Mouse (Mus musculus) lung, embryonic 16.5 days (tissue): ENCODE results near the gene Chd1l. TPM values are rescaled to one million over a fixed set of nuclear protein-coding genes. Genes with fewer than 3 reads are reported as not detected.

Experiments used
- ATAC-seq: fragments of 200-750 bp; cut with Nextera tagmentation; 2 replicates; pipeline ENCODE4 v1.8.0; 2017; ENCODE audit warnings: low read depth, mild to moderate bottlenecking, moderate library complexity
- H3K27ac ChIP-seq: fragments of 300-500 bp; sonication (generic); 2 replicates; pipeline ENCODE4 v1.5.1; 2014; ENCODE audit warnings: mild to moderate bottlenecking, control low read depth, low read length
- H3K27me3 ChIP-seq: fragments of 300-500 bp; sonication (generic); 2 replicates; pipeline ENCODE4 v1.6.1; 2014; ENCODE audit warnings: low read depth, low read length, mixed read lengths; ENCODE audit not compliant: control insufficient read depth, insufficient read depth
- H3K36me3 ChIP-seq: fragments of 300-500 bp; sonication (generic); 2 replicates; pipeline ENCODE4 v1.6.1; 2014; ENCODE audit warnings: low read length; ENCODE audit not compliant: control insufficient read depth, insufficient read depth
- H3K4me1 ChIP-seq: fragments of 300-500 bp; sonication (generic); replicated peaks from 2 replicates; pipeline ENCODE4 v1.6.1; 2014; ENCODE audit warnings: low read length, mixed read lengths; ENCODE audit not compliant: control insufficient read depth, insufficient read depth
- H3K4me2 ChIP-seq: fragments of 300-500 bp; sonication (generic); 2 replicates; pipeline ENCODE4 v1.6.1; 2014; ENCODE audit warnings: low read depth, low read length, control low read depth
- H3K4me3 ChIP-seq: fragments of 300-500 bp; sonication (generic); 2 replicates; pipeline ENCODE4 v1.5.1; 2014; ENCODE audit warnings: mild to moderate bottlenecking, low read length, control low read depth
- H3K9ac ChIP-seq: fragments of 300-500 bp; sonication (generic); 2 replicates; pipeline ENCODE4 v1.6.1; 2014; ENCODE audit warnings: low read length, control low read depth
- H3K9me3 ChIP-seq: fragments of 300-500 bp; sonication (generic); 2 replicates; pipeline ENCODE4 v1.6.1; 2016; ENCODE audit warnings: low read length; ENCODE audit not compliant: control insufficient read depth
- WGBS: fragments of 180-500 bp; shearing (Covaris S2); extraction: QIAGEN DNeasy Blood & Tissue Kit; methylation state at CpG from one replicate; pipeline ENCODE4 v1.1.7; 2014; 5-methylcytosine and 5-hydroxymethylcytosine counted together
- polyA plus RNA-seq: library from polyadenylated mRNA; unstranded; fragments of >200 nt; fragmentation: Nextera tagmentation; extraction: Ambion mirVana; gene quantifications from 2 replicates; pipeline ENCODE4 v1.2.1, GENCODE M21; 2015

Gene Chd1l
- polyA plus RNA-seq, 1 experiment from 2014 or later, result 16.5 TPM

DNA sequence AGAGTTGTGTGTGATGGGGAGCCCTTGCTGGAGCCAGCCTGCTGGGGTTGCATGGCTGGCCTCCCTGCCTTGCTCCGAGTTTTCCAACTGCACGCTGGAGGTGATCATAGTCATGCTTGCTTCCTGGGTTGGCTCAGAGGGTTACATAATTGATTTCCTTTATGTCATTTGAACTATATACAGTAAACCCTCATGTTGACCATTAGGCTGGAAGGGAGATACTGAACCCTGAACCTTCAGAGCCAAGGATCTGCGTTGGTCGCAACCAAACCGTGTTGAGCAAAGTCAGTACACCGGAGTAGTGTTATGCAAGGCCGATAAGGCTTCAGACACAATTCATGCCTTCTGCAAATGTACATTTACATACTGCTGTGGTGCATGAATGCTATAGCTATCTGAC, 17.9 kb upstream of the Chd1l start:
- no peak for ATAC-seq
- Histone ChIP-seq H3K36me3 (no peaks in the 10 kb centered on the region), H3K9me3 (no peaks in the 10 kb centered on the region), H3K4me2 (peak overlapping the region; percentile 76), H3K27me3 (no peaks in the 10 kb centered on the region), H3K9ac (no peak overlapping the region), H3K27ac (no peak overlapping the region), H3K4me3 (no peak overlapping the region), H3K4me1 (peaks cover 3% of the 10 kb centered on the region; the same call in 1 of the 2 replicates)
- 66% methylated on average over 7 of the region's 7 CpGs for WGBS

GRCm38 (mm10) chr3:97624611-97625010, 14.6 kb upstream of the Chd1l start:
- ATAC-seq, result no peak
- WGBS, result 31% methylated on average over 2 of the region's 2 CpGs
- peaks cover 3% of the 10 kb centered on the region; the same call in 1 of the 2 replicates for H3K4me1 ChIP-seq
- H3K4me2 ChIP-seq, result no peak overlapping the region
- H3K36me3 ChIP-seq, result no peaks in the 10 kb centered on the region
- no peak overlapping the region for H3K9ac ChIP-seq
- H3K27ac ChIP-seq, result no peak overlapping the region
- H3K9me3 ChIP-seq, result no peaks in the 10 kb centered on the region
- H3K27me3 ChIP-seq, result no peaks in the 10 kb centered on the region
- H3K4me3 ChIP-seq, result no peak overlapping the region

GRCm38 (mm10) chr3:97620657-97621056, 10.7 kb upstream of the Chd1l start:
- Histone ChIP-seq H3K9me3 (no peaks in the 10 kb centered on the region), H3K9ac (no peak overlapping the region), H3K27ac (no peak overlapping the region), H3K27me3 (no peaks in the 10 kb centered on the region), H3K4me2 (no peak overlapping the region), H3K36me3 (no peaks in the 10 kb centered on the region), H3K4me3 (no peak overlapping the region), H3K4me1 (no peaks in the 10 kb centered on the region)
- no peak for ATAC-seq
- 89% methylated on average over 4 of the region's 4 CpGs for WGBS

DNA sequence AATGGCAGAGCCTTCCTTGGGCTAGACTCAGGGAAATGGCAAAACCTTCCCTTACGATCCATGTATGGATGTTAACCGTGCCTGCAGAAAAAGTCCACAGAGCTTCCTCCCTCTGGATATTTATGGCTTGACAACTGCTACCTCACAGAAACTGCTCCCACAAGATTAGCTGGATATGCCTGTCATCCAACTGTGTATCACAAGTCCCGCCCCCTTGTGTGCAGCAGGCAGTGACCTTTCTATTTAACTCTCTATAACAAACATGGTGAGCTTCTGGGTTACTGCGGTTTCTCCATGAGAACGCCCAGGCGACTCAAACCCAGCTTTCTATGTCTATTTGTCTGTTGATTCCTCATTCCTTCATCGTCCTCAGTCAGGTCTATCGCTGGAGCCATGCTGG, 7.9 kb upstream of the Chd1l start:
- no peaks in the 10 kb centered on the region for H3K27me3 ChIP-seq
- WGBS, result 64% methylated on average over 8 of the region's 8 CpGs
- no peak overlapping the region for H3K27ac ChIP-seq
- no peak overlapping the region for H3K4me3 ChIP-seq
- no peak overlapping the region for H3K4me2 ChIP-seq
- no peaks in the 10 kb centered on the region for H3K9me3 ChIP-seq
- no peak overlapping the region for H3K9ac ChIP-seq
- no peaks in the 10 kb centered on the region for H3K4me1 ChIP-seq
- no peak for ATAC-seq
- H3K36me3 ChIP-seq, result no peaks in the 10 kb centered on the region

- WGBS, result 83% methylated on average over 18 of the region's 19 CpGs
- Histone ChIP-seq H3K27me3 (no peaks in the 10 kb centered on the region), H3K9ac (no peak overlapping the region), H3K4me1 (no peaks in the 10 kb centered on the region), H3K36me3 (no peaks in the 10 kb centered on the region), H3K4me3 (no peak overlapping the region), H3K4me2 (no peak overlapping the region), H3K27ac (no peak overlapping the region), H3K9me3 (no peaks in the 10 kb centered on the region)
- no peak for ATAC-seq
Observed at GRCm38 (mm10) chr3:97617091-97617825, 7.3 kb upstream of the Chd1l start.

- H3K4me3 ChIP-seq, result no peak overlapping the region
- no peak for ATAC-seq
- H3K4me1 ChIP-seq, result no peaks in the 10 kb centered on the region
- no peak overlapping the region for H3K9ac ChIP-seq
- no peaks in the 10 kb centered on the region for H3K9me3 ChIP-seq
- no peaks in the 10 kb centered on the region for H3K27me3 ChIP-seq
- no peak overlapping the region for H3K4me2 ChIP-seq
- no peak overlapping the region for H3K27ac ChIP-seq
- no peaks in the 10 kb centered on the region for H3K36me3 ChIP-seq
- 78% methylated on average over 4 of the region's 4 CpGs for WGBS
Observed at GRCm38 (mm10) chr3:97615933-97616332, 5.9 kb upstream of the Chd1l start.

GRCm38 (mm10) chr3:97615154-97615553, 5.2 kb upstream of the Chd1l start:
- H3K9me3 ChIP-seq, result no peaks in the 10 kb centered on the region
- no peak for ATAC-seq
- peaks cover 3% of the 10 kb centered on the region; the same call in 1 of the 2 replicates for H3K4me1 ChIP-seq
- no peak overlapping the region for H3K9ac ChIP-seq
- 7% methylated on average over 1 of the region's 1 CpGs for whole genome bisulfite sequencing
- H3K36me3 ChIP-seq, result no peaks in the 10 kb centered on the region
- no peak overlapping the region for H3K4me2 ChIP-seq
- no peaks in the 10 kb centered on the region for H3K27me3 ChIP-seq
- no peak overlapping the region for H3K27ac ChIP-seq
- H3K4me3 ChIP-seq, result no peak overlapping the region

- Histone ChIP-seq H3K27me3 (no peaks in the 10 kb centered on the region), H3K36me3 (no peaks in the 10 kb centered on the region), H3K9ac (no peak overlapping the region), H3K9me3 (no peaks in the 10 kb centered on the region), H3K4me1 (peaks cover 8% of the 10 kb centered on the region; the same call in 1 of the 2 replicates), H3K4me2 (no peak overlapping the region), H3K27ac (no peak overlapping the region), H3K4me3 (no peak overlapping the region)
- WGBS, result 80% methylated on average over 6 of the region's 6 CpGs
- no peak for ATAC-seq
Observed at GRCm38 (mm10) chr3:97611021-97611420, 1.0 kb upstream of the Chd1l start.

DNA sequence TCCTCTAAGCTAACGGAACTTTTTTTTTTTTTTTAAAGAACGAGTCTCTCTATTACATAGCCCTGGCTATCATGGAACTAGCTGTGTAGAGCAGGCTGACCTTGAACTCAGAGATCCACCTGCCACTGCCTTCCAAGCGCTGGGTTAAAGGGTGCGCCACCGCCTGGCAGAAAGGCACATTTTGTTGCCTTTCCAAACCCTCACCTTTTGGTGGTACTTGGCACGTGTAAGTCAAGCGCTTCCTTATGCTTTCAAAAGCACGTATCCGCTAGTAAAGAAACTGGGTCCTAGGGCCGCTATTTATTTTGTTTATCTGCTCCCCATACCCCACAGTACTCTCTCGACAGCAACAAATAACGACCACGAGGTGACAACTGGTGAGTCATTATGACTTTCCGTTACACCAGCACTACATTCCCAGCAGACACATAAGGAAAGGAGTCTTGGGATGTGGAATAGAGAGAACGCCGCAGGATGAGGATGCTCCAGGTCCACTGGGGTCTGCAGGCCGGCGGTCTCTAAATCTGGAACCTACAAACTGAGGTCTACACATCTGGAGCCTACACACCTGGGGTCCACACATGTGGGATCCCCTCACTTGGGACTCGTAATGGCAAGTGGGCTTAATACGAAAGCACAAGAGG, 680 bp downstream of the Chd1l start:
- Histone ChIP-seq H3K9ac (peak overlapping the region; percentile 95), H3K9me3 (no peaks in the 10 kb centered on the region), H3K4me1 (peaks cover 8% of the 10 kb centered on the region; the same call in 1 of the 2 replicates), H3K27ac (peak overlapping the region; percentile 93), H3K4me2 (peak overlapping the region; percentile 97), H3K4me3 (peak overlapping the region; percentile 85), H3K27me3 (no peaks in the 10 kb centered on the region), H3K36me3 (no peaks in the 10 kb centered on the region)
- WGBS, result 4% methylated on average over 20 of the region's 20 CpGs
- peak; percentile 35 for ATAC-seq
